Comparison of ENCODE assay signal across 24 mouse cellular contexts in genomic region chr7:129421181-129421580, GRCm38 (mm10).
"Had no signal": no experiment of that assay in that cellular context is flagged by ENCODE, and none has a peak within 500 bp of the region (broad histone marks: within the 10 kb centered on the region; RNA-seq: fewer than 3 reads in every experiment).

No protein-coding gene starts in this region.

- H3K9me3 ChIP-seq: heart, embryonic 10.5 days; heart, embryonic 12.5 days; hindbrain, embryonic 10.5 days; hindbrain, embryonic 12.5 days; intestine, embryonic 15.5 days; limb, embryonic 10.5 days; limb, embryonic 12.5 days; liver, embryonic 13.5 days; liver, embryonic 15.5 days had no signal

- H3K36me3 ChIP-seq: heart, embryonic 10.5 days; heart, embryonic 12.5 days; hindbrain, embryonic 10.5 days; hindbrain, embryonic 12.5 days; intestine, embryonic 15.5 days; limb, embryonic 10.5 days; limb, embryonic 12.5 days; liver, embryonic 13.5 days; liver, embryonic 15.5 days had no signal

- DNase-seq: gastrocnemius, adult 2 months; gastrocnemius, postnatal 10 days; gastrocnemius, postnatal 36 days; heart, adult 18-20 months; heart, postnatal 10 days; heart, postnatal 4 days; kidney, adult 11 months; kidney, adult 2 months; kidney, postnatal 10 days; kidney, postnatal 25 days; kidney, postnatal 4 days; liver; liver, embryonic 13.5 days; liver, postnatal 0 days had no signal

- H3K4me3 ChIP-seq: gastrocnemius, adult 2 months; heart, embryonic 10.5 days; heart, embryonic 12.5 days; hindbrain, embryonic 10.5 days; hindbrain, embryonic 12.5 days; intestine, embryonic 15.5 days; layer of hippocampus, adult 2 months; left cerebral cortex, adult 2 months; limb, embryonic 10.5 days; limb, embryonic 12.5 days; liver, embryonic 13.5 days; liver, embryonic 15.5 days had no signal

- H3K4me1 ChIP-seq: heart, embryonic 10.5 days; heart, embryonic 12.5 days; hindbrain, embryonic 10.5 days; hindbrain, embryonic 12.5 days; intestine, embryonic 15.5 days; limb, embryonic 10.5 days; limb, embryonic 12.5 days; liver, embryonic 13.5 days; liver, embryonic 15.5 days had no signal

- H3K27me3 ChIP-seq: heart, embryonic 12.5 days; hindbrain, embryonic 12.5 days; intestine, embryonic 15.5 days; limb, embryonic 12.5 days; liver, embryonic 13.5 days; liver, embryonic 15.5 days had no signal
